Mouse (Mus musculus) CH12.LX (cell line): ENCODE results near the gene Cracr2a. TPM values are rescaled to one million over a fixed set of nuclear protein-coding genes. Genes with fewer than 3 reads are reported as not detected.

Experiments
- DNase-seq: peaks from one replicate; pipeline ENCODE4 v3.0.0-alpha.2; 2013; ENCODE audit errors: extremely low read depth
- H3K27ac ChIP-seq: 2 replicates; pipeline ENCODE4 v1.5.1; 2012; ENCODE audit warnings: low read depth, mild to moderate bottlenecking, control low read depth, moderate library complexity; ENCODE audit not compliant: insufficient read depth
- H3K27me3 ChIP-seq: replicated peaks from 2 replicates; pipeline ENCODE3; 2012; ENCODE audit warnings: inconsistent platforms
- H3K36me3 ChIP-seq, 2 experiments: replicated peaks in 1 of 2; 2 replicates each; pipeline versions ENCODE3 to v1.6.1; 2012; ENCODE audit warnings: inconsistent platforms in 1 of 2, low read length in 1 of 2, mild to moderate bottlenecking in 1 of 2, mixed read lengths in 1 of 2, moderate library complexity in 1 of 2; ENCODE audit not compliant: control insufficient read depth in 1 of 2, insufficient read depth in 1 of 2
- H3K4me1 ChIP-seq, 2 experiments: 2 replicates each; pipeline ENCODE4 v1.6.1; 2012; ENCODE audit warnings: inconsistent platforms in 1 of 2, moderate library complexity in 1 of 2; ENCODE audit not compliant: insufficient read depth in 2 of 2, control insufficient read depth in 1 of 2
- H3K4me2 ChIP-seq: 2 replicates; pipeline ENCODE4 v1.6.1; 2012; ENCODE audit warnings: low read depth, mild to moderate bottlenecking, control low read depth; ENCODE audit not compliant: poor library complexity, insufficient read depth, severe bottlenecking
- H3K4me3 ChIP-seq, 3 experiments: fragments of 150-350 bp in 1 of 3; sonication (generic) in 1 of 3; replicated peaks in 1 of 3; 2 replicates each; pipeline versions ENCODE3 to v1.5.1; 2011 to 2012; ENCODE audit warnings: low read depth in 2 of 3, low read length in 2 of 3, mild to moderate bottlenecking in 2 of 3, moderate library complexity in 2 of 3, control low read depth in 1 of 3, improper control_type of control experiment in 1 of 3, inconsistent platforms in 1 of 3, mixed read lengths in 1 of 3; ENCODE audit not compliant: poor library complexity in 1 of 3
- H3K79me2 ChIP-seq: replicated peaks from 2 replicates; pipeline ENCODE4 v1.6.1; 2012; ENCODE audit warnings: mild to moderate bottlenecking, moderate library complexity; ENCODE audit not compliant: control insufficient read depth, poor library complexity, insufficient read depth, severe bottlenecking; ENCODE audit errors: extremely low read depth
- H3K9ac ChIP-seq: 2 replicates; pipeline ENCODE4 v1.6.1; 2012; ENCODE audit warnings: low read depth, mild to moderate bottlenecking, control low read depth, moderate library complexity; ENCODE audit not compliant: insufficient read depth
- H3K9me3 ChIP-seq: replicated peaks from 2 replicates; pipeline ENCODE3; 2012; ENCODE audit warnings: low read length, inconsistent platforms, mixed read lengths
- BHLHE40 ChIP-seq: IDR thresholded peaks from 2 replicates; pipeline ENCODE4 v1.6.1; 2011; ENCODE audit warnings: mild to moderate bottlenecking, low read depth, low read length, improper control_type of control experiment
- CHD2 ChIP-seq: IDR thresholded peaks from 2 replicates; pipeline ENCODE4 v1.6.1; 2011; ENCODE audit warnings: low read length, improper control_type of control experiment
- CTCF ChIP-seq, 2 experiments: IDR thresholded peaks in 1 of 2; conservative IDR thresholded peaks in 1 of 2; 2 replicates each; pipeline ENCODE4 v1.5.1; 2011 to 2012; ENCODE audit warnings: low read depth in 2 of 2, low read length in 2 of 2, improper control_type of control experiment in 1 of 2, inconsistent platforms in 1 of 2, mild to moderate bottlenecking in 1 of 2, moderate library complexity in 1 of 2
- EP300 ChIP-seq: IDR thresholded peaks from 2 replicates; pipeline ENCODE4 v1.6.1; 2011; ENCODE audit warnings: low read length, improper control_type of control experiment
- ETS1 ChIP-seq: conservative IDR thresholded peaks from 2 replicates; pipeline ENCODE4 v1.6.1; 2012; ENCODE audit warnings: low read depth, mild to moderate bottlenecking, inconsistent platforms, low read length, improper control_type of control experiment, moderate library complexity
- GABPA ChIP-seq: IDR thresholded peaks from 2 replicates; pipeline ENCODE4 v1.6.1; 2012; ENCODE audit warnings: low read depth, low read length, improper control_type of control experiment, inconsistent platforms; ENCODE audit not compliant: insufficient replicate concordance
- HCFC1 ChIP-seq: IDR thresholded peaks from 2 replicates; pipeline ENCODE4 v1.6.1; 2012; ENCODE audit warnings: low read depth, mild to moderate bottlenecking, inconsistent platforms, low read length, improper control_type of control experiment
- IRF4 ChIP-seq: IDR thresholded peaks from 2 replicates; pipeline ENCODE4 v1.6.1; 2014; ENCODE audit warnings: low read depth, mild to moderate bottlenecking, inconsistent platforms, low read length, improper control_type of control experiment
- JUN ChIP-seq: IDR thresholded peaks from 2 replicates; pipeline ENCODE4 v1.6.1; 2011; ENCODE audit warnings: low read depth, mild to moderate bottlenecking, low read length, improper control_type of control experiment, moderate library complexity; ENCODE audit not compliant: insufficient read depth
- JUND ChIP-seq: conservative IDR thresholded peaks from 2 replicates; pipeline ENCODE4 v1.6.1; 2011; ENCODE audit warnings: low read depth, low read length, improper control_type of control experiment
- MAFK ChIP-seq: IDR thresholded peaks from 2 replicates; pipeline ENCODE4 v1.6.1; 2011; ENCODE audit warnings: low read length, improper control_type of control experiment; ENCODE audit not compliant: insufficient replicate concordance
- MAZ ChIP-seq: IDR thresholded peaks from 2 replicates; pipeline ENCODE4 v1.6.1; 2012; ENCODE audit warnings: low read depth, mild to moderate bottlenecking, inconsistent platforms, low read length, improper control_type of control experiment, moderate library complexity
- MEF2A ChIP-seq: IDR thresholded peaks from 2 replicates; pipeline ENCODE4 v1.6.1; 2014; ENCODE audit warnings: low read depth, mild to moderate bottlenecking, inconsistent platforms, low read length, improper control_type of control experiment, borderline replicate concordance
- MXI1 ChIP-seq: IDR thresholded peaks from 2 replicates; pipeline ENCODE4 v1.6.1; 2011; ENCODE audit warnings: mild to moderate bottlenecking, low read depth, low read length, improper control_type of control experiment
- NELFE ChIP-seq: IDR thresholded peaks from 2 replicates; pipeline ENCODE4 v1.6.1; 2011; ENCODE audit warnings: low read depth, low read length, improper control_type of control experiment
- NRF1 ChIP-seq: IDR thresholded peaks from 2 replicates; pipeline ENCODE4 v1.6.1; 2014; ENCODE audit warnings: low read depth, mild to moderate bottlenecking, inconsistent platforms, low read length, improper control_type of control experiment, moderate library complexity
- PAX5 ChIP-seq: IDR thresholded peaks from 2 replicates; pipeline ENCODE4 v1.6.1; 2012; ENCODE audit warnings: low read length, inconsistent platforms, mixed read lengths
- POLR2A ChIP-seq: IDR thresholded peaks from 2 replicates; pipeline ENCODE4 v1.6.1; 2011; ENCODE audit warnings: low read depth, mild to moderate bottlenecking, improper control_type of control experiment, low read length
- POLR2AphosphoS2 ChIP-seq: IDR thresholded peaks from 2 replicates; pipeline ENCODE4 v1.6.1; 2011; ENCODE audit warnings: low read depth, low read length, improper control_type of control experiment
- RAD21 ChIP-seq: IDR thresholded peaks from 2 replicates; pipeline ENCODE4 v1.6.1; 2011; ENCODE audit warnings: low read depth, mild to moderate bottlenecking, low read length, improper control_type of control experiment, moderate library complexity
- RCOR1 ChIP-seq: conservative IDR thresholded peaks from 2 replicates; pipeline ENCODE4 v1.6.1; 2012; ENCODE audit warnings: low read depth, mild to moderate bottlenecking, inconsistent platforms, low read length, improper control_type of control experiment
- SIN3A ChIP-seq: IDR thresholded peaks from 2 replicates; pipeline ENCODE4 v1.6.1; 2012; ENCODE audit warnings: low read length, improper control_type of control experiment, inconsistent platforms
- SMC3 ChIP-seq: IDR thresholded peaks from 2 replicates; pipeline ENCODE4 v1.6.1; 2011; ENCODE audit warnings: low read depth, low read length, improper control_type of control experiment
- TBP ChIP-seq: conservative IDR thresholded peaks from 2 replicates; pipeline ENCODE4 v1.6.1; 2011; ENCODE audit warnings: low read depth, low read length, improper control_type of control experiment
- TCF12 ChIP-seq: IDR thresholded peaks from 2 replicates; pipeline ENCODE4 v1.6.1; 2014; ENCODE audit warnings: low read depth, mild to moderate bottlenecking, inconsistent platforms, low read length, improper control_type of control experiment
- USF1 ChIP-seq: IDR thresholded peaks from 2 replicates; pipeline ENCODE4 v1.6.1; 2014; ENCODE audit warnings: low read depth, mild to moderate bottlenecking, inconsistent platforms, low read length, improper control_type of control experiment
- USF2 ChIP-seq: conservative IDR thresholded peaks from 2 replicates; pipeline ENCODE4 v1.6.1; 2011; ENCODE audit warnings: low read depth, low read length, improper control_type of control experiment
- dilution Hi-C: fragments of 300-500 bp; cut with MboI; formaldehyde crosslinking; loops from 2 replicates; pipeline ENCODE4 v1.14.3; 2020; ENCODE audit warnings: low sequenced_read_pairs; ENCODE audit not compliant: extremely low pct_unique_long_range_greater_than_20kb, extremely low pct_ligation_motif_present
- in situ Hi-C: fragments of 300-500 bp; cut with MboI; formaldehyde crosslinking; loops from 3 replicates; pipeline ENCODE4 v1.14.3; 2019; ENCODE audit warnings: low sequenced_read_pairs, low pct_ligation_motif_present, low pct_unique_long_range_greater_than_20kb, mixed read lengths
- polyA plus RNA-seq: library from polyadenylated mRNA; unstranded; fragments of >175 nt; gene quantifications from 2 replicates; pipeline ENCODE4 v1.2.1, GENCODE M21; 2012; ENCODE audit warnings: low read depth; ENCODE audit not compliant: insufficient read length
- total RNA-seq, 2 experiments: library from RNA; depleted of rRNA; stranded (reverse); fragments of 300-350 nt in 1 of 2; fragments of >200 nt in 1 of 2; gene quantifications; 2 replicates each; pipeline ENCODE4 v1.2.3; 2012 to 2014

Gene Cracr2a
- total and polyA plus RNA-seq, 3 experiments, result 1.2 to 1.6 (median 1.5) TPM

GRCm38 (mm10) chr6:127539659-127540058 is 21.5 kb upstream of the Cracr2a start:
- H3K36me3 ChIP-seq, result no peaks in the 10 kb centered on the region
- peaks cover 0 to 4% of the 10 kb centered on the region in 2 experiments; a peak in 2 of 4 replicates for H3K4me1 ChIP-seq
- no peaks in the 10 kb centered on the region for H3K79me2 ChIP-seq
- no peak overlapping the region for H3K9ac ChIP-seq
- no peak for DNase-seq
- no peak overlapping the region for H3K4me3 ChIP-seq
- H3K4me2 ChIP-seq, result no peak overlapping the region
- TF ChIP-seq RCOR1, result no peak
- TF ChIP-seq MAFK, result no peak
- no peak for TF ChIP-seq USF1
- no peak for TF ChIP-seq ETS1
- TF ChIP-seq EP300, result no peak
- no peak for TF ChIP-seq PAX5
- no peak for TF ChIP-seq HCFC1
- no peak for TF ChIP-seq POLR2A
- TF ChIP-seq MXI1, result no peak
- TF ChIP-seq CTCF (conservative IDR thresholded peaks at IDR 0.05 in 1 of 2, IDR thresholded peaks at IDR 0.05 in 1 of 2; ENCODE audit: low read depth in 2 of 2, low read length in 2 of 2), result no peak
- no peak for TF ChIP-seq IRF4
- TF ChIP-seq JUN, result no peak
- no peak for TF ChIP-seq SMC3
- no peak for TF ChIP-seq NELFE
- no peak for TF ChIP-seq RAD21
- no peak overlapping the region for H3K27ac ChIP-seq
- H3K27me3 ChIP-seq, result peaks cover 56% of the 10 kb centered on the region
- dilution Hi-C loops (no loop called here), in situ Hi-C loops (loop anchor here (25.0 kb wide), 1 partner anchor 373 kb away; no protein-coding TSS in a partner anchor)
- H3K9me3 ChIP-seq, result no peaks in the 10 kb centered on the region

- dilution Hi-C loops, result no loop called here
These were observed 20.6 kb upstream of the Cracr2a start for GRCm38 (mm10) chr6:127540517-127540916.

More at GRCm38 (mm10) chr6:127540517-127540916, 20.6 kb upstream of the Cracr2a start:
- no peak for TF ChIP-seq JUND
- no peak for TF ChIP-seq USF1
- TF ChIP-seq MXI1, result no peak
- TF ChIP-seq TBP, result no peak
- no peak for TF ChIP-seq NRF1
- TF ChIP-seq NELFE, result no peak
- no peak for TF ChIP-seq RAD21
- TF ChIP-seq TCF12, result no peak
- TF ChIP-seq USF2, result no peak
- TF ChIP-seq MAZ, result no peak
- no peak for TF ChIP-seq SIN3A
- no peak for TF ChIP-seq HCFC1
- no peak for TF ChIP-seq POLR2AphosphoS2
- no peak for TF ChIP-seq PAX5
- TF ChIP-seq CHD2, result no peak
- TF ChIP-seq BHLHE40, result no peak
- no peak for TF ChIP-seq MEF2A
- TF ChIP-seq GABPA, result no peak
- Histone ChIP-seq H3K27ac (no peak overlapping the region), H3K4me1 (peaks cover 0 to 4% of the 10 kb centered on the region in 2 experiments; a peak in 2 of 4 replicates), H3K4me2 (no peak overlapping the region), H3K36me3 (no peaks in the 10 kb centered on the region), H3K9me3 (no peaks in the 10 kb centered on the region), H3K9ac (no peak overlapping the region), H3K4me3 (no peak overlapping the region), H3K79me2 (no peaks in the 10 kb centered on the region), H3K27me3 (peaks cover 61% of the 10 kb centered on the region)
- DNase-seq, result no peak
- in situ Hi-C loops, result loop anchor here (25.0 kb wide), 1 partner anchor 372 kb away; no protein-coding TSS in a partner anchor
